Mouse (Mus musculus): ENCODE measurements around the gene Vmn1r86. TPM values are rescaled to one million over a fixed set of nuclear protein-coding genes. Genes with fewer than 3 reads are reported as not detected.
A peak's percentile ranks its signal among the peaks of the same experiment; 100 is the strongest.
"Not testable (repeated sequence)": the region's sequence is repeated elsewhere in the genome, so short reads cannot be mapped to it uniquely, and the experiment has no call there.

Gene Vmn1r86
- not detected in 2 replicates for polyA plus RNA-seq (2015; fragmentation: Nextera tagmentation; extraction: Ambion mirVana)

- Histone ChIP-seq H3K9me3 (no peaks in the 10 kb centered on the region), H3K9ac (no peak within 1 kb of the TSS), H3K4me1 (replicated peaks) (no peaks in the 10 kb centered on the region), H3K4me2 (no peak within 1 kb of the TSS), H3K27ac (no peak within 1 kb of the TSS), H3K36me3 (no peaks in the 10 kb centered on the region), H3K27me3 (no peaks in the 10 kb centered on the region), H3K4me3 (no peak within 1 kb of the TSS)
- ATAC-seq (ENCODE audit: low FRiP score), result no peak
Observed at GRCm38 (mm10) chr7:13119817-13120216, at the start of gene Vmn1r86. Vmn1r86 (minus strand) TSS chr7:13119917.

DNA sequence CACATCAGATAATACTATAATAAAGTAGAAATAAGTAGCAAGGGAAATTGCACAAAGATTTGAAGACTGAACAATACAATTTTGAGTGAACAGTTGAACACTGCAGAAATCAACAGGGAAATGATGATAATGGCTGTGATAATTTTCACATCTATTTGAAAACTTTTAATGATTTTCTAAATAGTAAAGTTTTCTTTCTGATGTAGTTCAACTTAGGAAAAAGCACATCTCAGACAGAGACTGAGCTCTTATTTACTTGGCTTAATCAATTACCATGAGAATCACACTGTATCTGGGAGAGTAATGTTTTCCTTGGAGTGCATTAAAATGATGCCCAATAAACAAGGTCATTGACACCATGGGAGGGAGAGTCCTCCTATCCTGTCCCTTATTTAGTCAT lies 39.6 kb upstream of the Vmn1r86 start, which contains the start of gene Vmn1r88:
TSS of gene Vmn1r88 (plus strand) at position 301 of the 400 bp plus-strand sequence.
- Histone ChIP-seq H3K27me3 (no peaks in the 10 kb centered on the region), H3K4me2 (no peak within 1 kb of the TSS), H3K9me3 (no peaks in the 10 kb centered on the region), H3K4me3 (no peak within 1 kb of the TSS), H3K36me3 (no peaks in the 10 kb centered on the region), H3K9ac (no peak within 1 kb of the TSS), H3K27ac (no peak within 1 kb of the TSS), H3K4me1 (replicated peaks) (no peaks in the 10 kb centered on the region)
- ATAC-seq (ENCODE audit: low FRiP score), result no peak

GRCm38 (mm10) chr7:13140057-13140456 lies 20.3 kb upstream of the Vmn1r86 start, which contains the start of gene Vmn1r87:
Vmn1r87 (minus strand) TSS chr7:13140157.
- Histone ChIP-seq H3K4me3 (no peak within 1 kb of the TSS), H3K9ac (no peak within 1 kb of the TSS), H3K4me1 (replicated peaks) (no peaks in the 10 kb centered on the region), H3K9me3 (no peaks in the 10 kb centered on the region), H3K4me2 (no peak within 1 kb of the TSS), H3K27ac (no peak within 1 kb of the TSS), H3K36me3 (no peaks in the 10 kb centered on the region), H3K27me3 (no peaks in the 10 kb centered on the region)
- no peak for ATAC-seq (ENCODE audit: low FRiP score)
- WGBS, result 92% methylated on average over 1 of the region's 1 CpGs

DNA sequence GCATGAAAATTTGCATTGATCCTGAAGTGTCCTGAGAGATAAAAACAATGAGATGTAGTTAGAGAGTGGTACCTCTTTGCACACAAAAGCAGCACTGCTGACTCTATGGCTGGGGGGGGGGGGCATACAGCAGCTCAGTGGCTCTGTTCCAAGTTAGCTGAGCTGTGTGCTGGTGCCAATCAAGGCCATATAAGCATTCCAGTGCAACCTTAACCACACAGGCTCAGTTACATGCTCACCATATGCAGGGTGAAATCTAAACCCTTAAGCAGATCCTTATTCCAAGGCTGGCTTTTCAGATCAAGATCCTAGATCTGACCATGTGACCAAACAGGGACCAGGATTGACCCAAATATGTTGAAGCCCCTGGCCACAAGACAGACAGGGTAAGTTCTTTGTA lies 17.6 kb upstream of the Vmn1r86 start:
- H3K27me3 ChIP-seq, result no peaks in the 10 kb centered on the region
- H3K9me3 ChIP-seq, result no peaks in the 10 kb centered on the region
- no peaks in the 10 kb centered on the region for H3K36me3 ChIP-seq
- no peak overlapping the region for H3K4me3 ChIP-seq
- no peaks in the 10 kb centered on the region for H3K4me1 ChIP-seq (replicated peaks)
- no peak overlapping the region for H3K4me2 ChIP-seq
- ATAC-seq (ENCODE audit: low FRiP score), result no peak
- no peak overlapping the region for H3K9ac ChIP-seq
- no peak overlapping the region for H3K27ac ChIP-seq

- no peaks in the 10 kb centered on the region for H3K9me3 ChIP-seq
Observed at GRCm38 (mm10) chr7:13131856-13132255, 12.1 kb upstream of the Vmn1r86 start.

DNA sequence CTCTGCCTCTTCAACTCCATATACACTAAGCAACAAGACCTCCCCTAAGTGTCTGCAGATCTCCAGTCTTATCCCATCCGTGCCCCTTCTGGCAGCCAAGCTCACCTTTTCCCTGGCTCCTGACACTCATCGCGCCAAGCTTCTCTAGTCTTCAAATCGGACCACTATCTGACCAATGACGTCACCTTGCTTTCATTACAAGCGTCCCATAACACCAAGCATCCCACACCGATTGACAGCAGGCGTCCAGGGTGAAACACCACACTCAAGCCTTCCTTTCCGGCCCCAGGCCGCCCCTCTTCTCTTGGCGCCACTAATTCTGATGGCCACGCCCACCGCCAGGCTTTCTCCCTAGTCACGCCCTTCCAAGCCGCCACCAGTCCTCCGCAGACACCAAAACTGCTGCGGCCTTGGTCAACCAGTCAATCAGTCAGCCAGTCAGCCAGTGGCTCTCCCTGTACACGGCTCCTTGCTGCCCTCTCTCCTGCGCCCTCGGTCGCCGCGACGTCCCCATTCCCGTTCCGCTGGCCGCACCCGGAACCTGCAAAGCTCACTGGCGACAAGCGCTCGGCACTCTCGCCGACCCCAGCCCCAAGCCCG lies 3.9 kb upstream of the Vmn1r86 start:
- WGBS, result under 1% methylated on average over 21 of the region's 34 CpGs
- Histone ChIP-seq H3K4me3 (peak overlapping the region; percentile 30), H3K4me2 (peak overlapping the region; percentile 48)
- H3K27me3 ChIP-seq; H3K27ac ChIP-seq; H3K9ac ChIP-seq; H3K4me1 ChIP-seq (replicated peaks); H3K9me3 ChIP-seq; H3K36me3 ChIP-seq: not testable (repeated sequence)
- peak; percentile 97 for ATAC-seq (ENCODE audit: low FRiP score)

More at GRCm38 (mm10) chr7:13131856-13132255, 12.1 kb upstream of the Vmn1r86 start:
- H3K27ac ChIP-seq, result no peak overlapping the region
- no peaks in the 10 kb centered on the region for H3K4me1 ChIP-seq (replicated peaks)
- H3K36me3 ChIP-seq, result no peaks in the 10 kb centered on the region
- no peaks in the 10 kb centered on the region for H3K27me3 ChIP-seq
- 88% methylated on average over 2 of the region's 2 CpGs for WGBS
- no peak overlapping the region for H3K4me3 ChIP-seq
- no peak overlapping the region for H3K9ac ChIP-seq
- no peak for ATAC-seq (ENCODE audit: low FRiP score)
- H3K4me2 ChIP-seq, result no peak overlapping the region

- Histone ChIP-seq H3K36me3 (no peaks in the 10 kb centered on the region), H3K9me3 (no peaks in the 10 kb centered on the region), H3K27ac (no peak within 1 kb of the TSS), H3K27me3 (no peaks in the 10 kb centered on the region), H3K9ac (no peak within 1 kb of the TSS), H3K4me1 (replicated peaks) (no peaks in the 10 kb centered on the region), H3K4me2 (no peak within 1 kb of the TSS), H3K4me3 (no peak within 1 kb of the TSS)
- no peak for ATAC-seq (ENCODE audit: low FRiP score)
- 64% methylated on average over 3 of the region's 3 CpGs for WGBS
Observed at GRCm38 (mm10) chr7:13095073-13095472, 24.6 kb downstream of the Vmn1r86 start, which contains the start of gene Vmn1r85. Vmn1r85 (minus strand) TSS chr7:13095173.

DNA sequence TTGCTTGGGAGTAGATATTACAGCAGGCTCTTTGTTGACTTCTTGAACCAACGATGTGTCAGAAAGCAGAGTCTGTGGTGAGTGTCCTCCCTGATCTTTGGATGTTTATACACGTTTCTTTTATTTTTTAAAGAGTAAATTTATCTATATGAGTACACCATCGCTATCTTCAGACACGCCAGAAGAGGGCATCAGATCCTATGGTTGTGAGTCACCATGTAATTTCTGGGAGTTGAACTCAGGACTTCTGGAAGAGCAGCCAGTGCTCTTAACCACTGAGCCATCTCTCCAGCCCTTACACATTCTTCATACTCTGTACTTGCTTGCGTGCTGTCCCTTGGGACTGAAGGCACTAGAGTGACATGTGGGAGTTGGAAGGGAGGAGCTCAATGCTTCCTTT lies 47.4 kb downstream of the Vmn1r86 start:
- no peak for ATAC-seq (ENCODE audit: low FRiP score)

DNA sequence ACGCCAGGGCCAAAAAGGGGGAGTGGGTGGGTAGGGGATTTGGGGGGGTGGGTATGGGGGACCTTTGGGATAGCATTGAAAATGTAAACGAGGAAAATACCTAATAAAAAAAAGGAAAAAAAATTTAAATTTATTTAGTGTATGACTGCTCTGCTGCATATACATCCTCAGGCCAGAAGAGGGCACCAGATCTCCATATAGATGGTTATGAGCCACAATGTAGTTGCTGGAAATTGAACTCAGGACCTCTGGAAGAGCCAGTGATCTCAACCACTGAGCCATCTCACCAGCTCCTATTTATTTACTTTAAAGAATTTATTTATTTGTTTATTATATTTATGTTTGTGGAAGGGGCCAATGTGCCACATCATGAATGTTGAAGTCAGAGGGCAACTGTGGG lies 56.3 kb downstream of the Vmn1r86 start:
- H3K36me3 ChIP-seq; H3K4me1 ChIP-seq (replicated peaks); H3K27ac ChIP-seq; H3K4me2 ChIP-seq; H3K27me3 ChIP-seq; H3K9me3 ChIP-seq; ATAC-seq (ENCODE audit: low FRiP score); H3K4me3 ChIP-seq; H3K9ac ChIP-seq: not testable (repeated sequence)
- WGBS, result 57% methylated on average over 2 of the region's 2 CpGs

More for the DNA sequence above, 47.4 kb downstream of the Vmn1r86 start:
- Histone ChIP-seq H3K4me1 (replicated peaks) (no peaks in the 10 kb centered on the region), H3K27ac (no peak overlapping the region), H3K4me3 (no peak overlapping the region), H3K27me3 (no peaks in the 10 kb centered on the region), H3K9ac (no peak overlapping the region), H3K4me2 (no peak overlapping the region), H3K36me3 (no peaks in the 10 kb centered on the region), H3K9me3 (no peaks in the 10 kb centered on the region)
- 59% methylated on average over 5 of the region's 5 CpGs for WGBS

DNA sequence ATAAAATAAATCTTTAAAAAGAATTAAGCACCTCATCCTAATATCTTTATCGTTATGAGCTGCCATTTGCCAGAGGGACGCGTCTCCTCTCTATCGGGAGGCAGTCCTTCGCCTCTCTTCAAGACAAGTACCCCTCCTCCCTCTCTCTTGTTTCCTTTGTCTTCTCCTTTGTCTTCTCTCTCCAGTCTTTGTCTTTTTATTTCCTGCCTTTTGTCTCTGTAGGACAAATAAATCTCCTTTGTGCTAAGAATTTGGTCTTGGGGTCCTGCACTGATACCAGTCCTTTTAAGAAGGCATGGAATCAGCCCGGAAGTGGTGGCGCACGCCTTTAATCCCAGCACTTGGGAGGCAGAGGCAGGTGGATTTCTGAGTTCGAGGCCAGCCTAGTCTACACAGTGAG lies 60.2 kb downstream of the Vmn1r86 start:
- ATAC-seq (ENCODE audit: low FRiP score), result no peak
- Histone ChIP-seq H3K27me3 (no peaks in the 10 kb centered on the region), H3K27ac (no peak overlapping the region), H3K4me3 (no peak overlapping the region), H3K9ac (no peak overlapping the region), H3K9me3 (no peaks in the 10 kb centered on the region), H3K36me3 (no peaks in the 10 kb centered on the region), H3K4me1 (replicated peaks) (peaks cover 6% of the 10 kb centered on the region; the same call in 1 of the 2 replicates), H3K4me2 (no peak overlapping the region)
- 90% methylated on average over 9 of the region's 9 CpGs for WGBS

GRCm38 (mm10) chr7:13056913-13057700 lies 62.6 kb downstream of the Vmn1r86 start:
- WGBS, result 60% methylated on average over 8 of the region's 8 CpGs
- no peak for ATAC-seq (ENCODE audit: low FRiP score)
- Histone ChIP-seq H3K4me1 (replicated peaks) (peaks cover 12% of the 10 kb centered on the region), H3K9ac (no peak overlapping the region), H3K4me3 (no peak overlapping the region), H3K27me3 (no peaks in the 10 kb centered on the region), H3K4me2 (no peak overlapping the region), H3K27ac (no peak overlapping the region), H3K9me3 (no peaks in the 10 kb centered on the region), H3K36me3 (no peaks in the 10 kb centered on the region)

- no peaks in the 10 kb centered on the region for H3K27me3 ChIP-seq
- peak; percentile 95 for ATAC-seq (ENCODE audit: low FRiP score)
- under 1% methylated on average over 41 of the region's 41 CpGs for WGBS
- H3K4me1 ChIP-seq (replicated peaks), result peaks cover 12% of the 10 kb centered on the region
- peak within 1 kb of the TSS; percentile 56 for H3K4me2 ChIP-seq
- H3K9me3 ChIP-seq, result no peaks in the 10 kb centered on the region
- peak within 1 kb of the TSS; percentile 62 for H3K4me3 ChIP-seq
- peak within 1 kb of the TSS; percentile 75 for H3K9ac ChIP-seq
- no peaks in the 10 kb centered on the region; the same call in 1 of the 2 replicates for H3K36me3 ChIP-seq
- peak within 1 kb of the TSS; percentile 96 for H3K27ac ChIP-seq
Observed at GRCm38 (mm10) chr7:13054287-13055010, 65.3 kb downstream of the Vmn1r86 start, which contains the start of gene Mzf1. Mzf1 (minus strand) TSS chr7:13054764.

All from hindbrain, embryonic 13.5 days (tissue).